Mouse (Mus musculus): ENCODE measurements around the gene Prune1.

DNA sequence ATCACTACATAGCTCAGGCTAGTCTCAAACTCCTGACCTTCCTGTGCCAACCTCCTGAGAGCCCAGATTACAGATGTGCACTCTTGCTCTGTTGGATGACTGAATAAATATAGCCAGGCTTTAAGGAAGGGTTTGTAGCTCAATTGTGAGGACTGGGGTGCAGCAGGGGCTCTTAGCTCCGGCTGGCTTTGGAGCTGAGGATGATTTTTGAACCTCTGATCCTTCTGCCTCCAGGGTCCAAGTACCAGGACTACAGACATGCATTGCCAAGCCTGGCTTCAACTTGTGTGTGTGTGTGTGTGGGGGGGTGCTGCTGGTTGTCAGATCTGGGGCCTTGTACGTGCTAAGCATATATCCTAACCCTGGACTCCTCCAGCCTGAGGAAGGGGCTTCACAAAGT lies 11.0 kb upstream of the Prune1 start:
- no peak for TF ChIP-seq CTCF (IDR thresholded peaks at IDR 0.05; ENCODE audit: insufficient read depth, low read length)
- no peak for TF ChIP-seq POLR2A (IDR thresholded peaks at IDR 0.05; ENCODE audit: borderline replicate concordance, extremely low read depth, low read depth, low read length)

Measured in lung, adult 2 months (tissue).